Mouse (Mus musculus) kidney, adult 2 months (tissue): ENCODE data around the gene Fam114a1. TPM values are rescaled to one million over a fixed set of nuclear protein-coding genes. Genes with fewer than 3 reads are reported as not detected.

ENCODE experiments used
- DNase-seq: peaks from one replicate; pipeline ENCODE4 v3.0.0; 2021
- H3K27ac ChIP-seq: fragments of 200-500 bp; 2 replicates; pipeline ENCODE4 v1.5.1; 2012; ENCODE audit warnings: low read depth, low read length, control low read depth, inconsistent platforms; ENCODE audit not compliant: insufficient read depth
- H3K27me3 ChIP-seq: fragments of 200-500 bp; replicated peaks from 2 replicates; pipeline ENCODE4 v1.6.1; 2012; ENCODE audit warnings: mild to moderate bottlenecking, moderate library complexity, low read length, inconsistent platforms; ENCODE audit not compliant: control insufficient read depth, insufficient read depth
- H3K36me3 ChIP-seq: fragments of 200-500 bp; 2 replicates; pipeline ENCODE4 v1.6.1; 2012; ENCODE audit warnings: mild to moderate bottlenecking, moderate library complexity, low read length, inconsistent platforms; ENCODE audit not compliant: control insufficient read depth, insufficient read depth
- H3K4me1 ChIP-seq: fragments of 200-500 bp; 2 replicates; pipeline ENCODE4 v1.6.1; 2011; ENCODE audit warnings: low read length; ENCODE audit not compliant: control insufficient read depth, insufficient read depth
- H3K4me3 ChIP-seq: fragments of 200-500 bp; 2 replicates; pipeline ENCODE4 v1.5.1; 2011; ENCODE audit warnings: mild to moderate bottlenecking, low read depth, low read length, control low read depth; ENCODE audit not compliant: insufficient read depth
- CTCF ChIP-seq: fragments of 200-500 bp; conservative IDR thresholded peaks from 2 replicates; pipeline ENCODE4 v1.5.1; 2011; ENCODE audit warnings: low read depth, mild to moderate bottlenecking, control low read depth, low read length, moderate library complexity, mixed read lengths; ENCODE audit not compliant: insufficient read depth, insufficient read length
- POLR2A ChIP-seq: fragments of 200-500 bp; IDR thresholded peaks from one replicate; pipeline ENCODE4 v1.6.1; 2011; ENCODE audit warnings: low read depth, low read length, control low read depth
- WGBS: fragments of 180-500 bp; shearing (Covaris S2); methylation state at CpG from one replicate; pipeline ENCODE4 v1.1.7; 2018; 5-methylcytosine and 5-hydroxymethylcytosine counted together
- polyA plus RNA-seq: library from polyadenylated mRNA; depleted of rRNA; stranded (reverse); fragments of >200 nt; gene quantifications from 2 replicates; pipeline ENCODE4 v1.2.3, GENCODE M21; 2012

Fam114a1 gene
- polyA plus RNA-seq, 1 experiment = 7.7 TPM

GRCm38 (mm10) chr5:65049880-65050279 is 80.0 kb downstream of the Fam114a1 start:
- TF ChIP-seq CTCF (no peak), POLR2A (no peak)
- Histone ChIP-seq H3K4me1 (0 out of 2 replicates have a peak, but pooled peaks cover 2% of the 10 kb centered on the region), H3K36me3 (no peaks in the 10 kb centered on the region), H3K27ac (no peak overlapping the region), H3K27me3 (no peaks in the 10 kb centered on the region), H3K4me3 (no peak overlapping the region)
- DNase-seq = no peak
- 87% methylated on average over 5 of the region's 5 CpGs for WGBS

GRCm38 (mm10) chr5:65051513-65051912 is 81.6 kb downstream of the Fam114a1 start:
- H3K4me1 ChIP-seq = 0 out of 2 replicates have a peak, but pooled peaks cover 2% of the 10 kb centered on the region
- no peaks in the 10 kb centered on the region for H3K36me3 ChIP-seq
- H3K27ac ChIP-seq = no peak overlapping the region
- H3K4me3 ChIP-seq = no peak overlapping the region
- no peak for TF ChIP-seq POLR2A
- TF ChIP-seq CTCF = no peak
- WGBS = 76% methylated on average over 3 of the region's 3 CpGs
- no peaks in the 10 kb centered on the region for H3K27me3 ChIP-seq
- no peak for DNase-seq

- DNase-seq = no peak
- 98% methylated on average over 6 of the region's 6 CpGs for WGBS
- H3K4me1 ChIP-seq = no peaks in the 10 kb centered on the region
- H3K27me3 ChIP-seq = no peaks in the 10 kb centered on the region
- no peak overlapping the region for H3K4me3 ChIP-seq
- H3K27ac ChIP-seq = no peak overlapping the region
- no peaks in the 10 kb centered on the region for H3K36me3 ChIP-seq
- TF ChIP-seq POLR2A = no peak
- no peak for TF ChIP-seq CTCF
Measured at GRCm38 (mm10) chr5:65057596-65057995, 87.7 kb downstream of the Fam114a1 start.

GRCm38 (mm10) chr5:65059806-65060205 is 89.9 kb downstream of the Fam114a1 start:
- Histone ChIP-seq H3K27me3 (no peaks in the 10 kb centered on the region), H3K4me3 (no peak overlapping the region), H3K27ac (no peak overlapping the region), H3K4me1 (no peaks in the 10 kb centered on the region), H3K36me3 (no peaks in the 10 kb centered on the region)
- WGBS = 83% methylated on average over 2 of the region's 2 CpGs
- no peak for DNase-seq
- TF ChIP-seq POLR2A = no peak
- no peak for TF ChIP-seq CTCF

DNA sequence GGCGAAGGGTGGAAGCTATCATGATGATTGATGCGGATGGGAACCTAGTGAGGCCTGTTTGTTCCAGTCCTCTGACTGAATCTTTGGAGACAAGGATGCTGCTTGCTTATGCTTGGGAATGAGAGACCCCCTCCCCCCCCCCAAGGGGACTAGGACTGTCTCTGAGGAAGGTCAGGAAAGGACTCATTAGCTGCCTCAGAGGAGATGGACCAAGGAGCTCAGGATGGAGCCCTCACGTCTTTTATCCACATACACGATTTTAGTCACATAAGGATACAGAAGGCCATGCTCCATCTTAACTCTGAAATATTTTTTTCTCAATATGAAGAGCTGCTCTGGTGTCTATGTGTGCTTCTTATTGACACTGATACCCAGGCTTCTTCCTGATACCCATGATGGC is 92.4 kb downstream of the Fam114a1 start:
- no peak overlapping the region for H3K27ac ChIP-seq
- TF ChIP-seq CTCF = no peak
- no peak for TF ChIP-seq POLR2A
- 95% methylated on average over 4 of the region's 4 CpGs for WGBS
- no peaks in the 10 kb centered on the region for H3K4me1 ChIP-seq
- no peak overlapping the region for H3K4me3 ChIP-seq
- no peaks in the 10 kb centered on the region for H3K27me3 ChIP-seq
- DNase-seq = no peak
- H3K36me3 ChIP-seq = no peaks in the 10 kb centered on the region

DNA sequence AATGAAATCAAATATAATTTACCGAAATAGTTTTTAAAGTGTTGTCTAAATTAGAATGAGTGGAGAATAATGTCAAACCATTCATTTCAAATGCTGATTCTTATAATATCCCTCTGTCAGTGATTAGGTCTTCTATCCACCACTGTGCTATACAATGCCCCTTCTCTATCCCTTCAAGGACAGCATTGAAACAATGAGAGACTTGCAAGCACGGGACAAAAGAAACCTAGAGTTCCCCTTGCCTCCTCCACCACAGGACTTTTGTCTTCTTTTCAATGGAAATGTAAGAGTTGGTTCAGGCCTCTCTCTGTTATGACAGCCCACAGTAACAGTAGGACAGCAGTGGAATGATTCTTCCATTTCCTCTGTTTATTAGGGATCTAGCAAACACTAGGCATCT is 93.4 kb downstream of the Fam114a1 start:
- H3K27me3 ChIP-seq = no peaks in the 10 kb centered on the region
- no peaks in the 10 kb centered on the region for H3K4me1 ChIP-seq
- H3K4me3 ChIP-seq = no peak overlapping the region
- no peak overlapping the region for H3K27ac ChIP-seq
- no peaks in the 10 kb centered on the region for H3K36me3 ChIP-seq
- 95% methylated on average over 2 of the region's 2 CpGs for WGBS
- TF ChIP-seq POLR2A = no peak
- DNase-seq = no peak

GRCm38 (mm10) chr5:65068166-65068565 is 98.3 kb downstream of the Fam114a1 start:
- Histone ChIP-seq H3K36me3 (no peaks in the 10 kb centered on the region), H3K4me1 (no peaks in the 10 kb centered on the region), H3K27ac (no peak overlapping the region), H3K4me3 (no peak overlapping the region), H3K27me3 (no peaks in the 10 kb centered on the region)
- 51% methylated on average over 6 of the region's 6 CpGs for WGBS
- no peak for DNase-seq
- TF ChIP-seq POLR2A = no peak
- no peak for TF ChIP-seq CTCF

DNA sequence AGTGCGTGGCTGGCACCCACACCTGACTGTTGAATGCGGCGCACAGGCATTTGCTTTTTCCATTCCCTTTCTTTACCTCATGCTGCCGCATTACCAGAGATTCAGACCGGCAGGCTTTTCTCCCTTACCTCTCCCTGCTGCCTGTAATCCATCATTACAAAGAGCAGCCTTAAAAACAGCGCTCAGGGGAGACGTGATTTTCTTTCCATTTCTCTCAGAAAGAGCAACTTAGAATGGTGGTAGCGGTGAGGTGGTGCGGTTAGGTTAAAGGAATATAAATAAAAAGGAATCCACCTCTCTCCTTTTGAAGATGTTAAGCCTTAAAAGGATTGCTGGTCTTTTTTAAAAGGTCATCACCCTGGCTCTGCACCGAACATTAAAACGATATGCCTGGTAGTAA is 100.0 kb downstream of the Fam114a1 start:
- Histone ChIP-seq H3K27me3 (no peaks in the 10 kb centered on the region), H3K36me3 (no peaks in the 10 kb centered on the region), H3K4me3 (no peak overlapping the region), H3K4me1 (no peaks in the 10 kb centered on the region), H3K27ac (no peak overlapping the region)
- TF ChIP-seq CTCF (no peak), POLR2A (no peak)
- 78% methylated on average over 11 of the region's 11 CpGs for WGBS
- DNase-seq = no peak
